Mouse (Mus musculus): ENCODE data around the gene Atp6v0b. TPM values are rescaled to one million over a fixed set of nuclear protein-coding genes. Genes with fewer than 3 reads are reported as not detected.

Atp6v0b gene
- polyA plus RNA-seq, 1 experiment from 2014 or later: 305 TPM

- no peaks in the 10 kb centered on the region for H3K9me3 ChIP-seq (ENCODE audit: low read length)
- no peak overlapping the region for H3K9ac ChIP-seq (replicated peaks; ENCODE audit: low read length)
- no peaks in the 10 kb centered on the region for H3K27me3 ChIP-seq (ENCODE audit: insufficient read depth, low read length)
- peaks cover 21% of the 10 kb centered on the region for H3K4me1 ChIP-seq (ENCODE audit: insufficient read depth, low read length)
- no peak overlapping the region for H3K4me3 ChIP-seq (ENCODE audit: low read length)
- ATAC-seq (ENCODE audit: low FRiP score, low TSS enrichment): no peak
- peak overlapping the region; percentile 28; the same call in 1 of the 2 replicates for H3K4me2 ChIP-seq (replicated peaks; ENCODE audit: low read depth, low read length)
- H3K27ac ChIP-seq (ENCODE audit: low read length): no peak overlapping the region
- H3K36me3 ChIP-seq (ENCODE audit: insufficient read depth, low read length): no peaks in the 10 kb centered on the region
- WGBS: 15% methylated on average over 24 of the region's 24 CpGs
Measured at GRCm38 (mm10) chr4:117867823-117868222, 19.3 kb downstream of the Atp6v0b start.

GRCm38 (mm10) chr4:117867000-117867399 lies 20.1 kb downstream of the Atp6v0b start:
- Histone ChIP-seq H3K4me3 (ENCODE audit: low read length) (no peak overlapping the region), H3K9me3 (ENCODE audit: low read length) (no peaks in the 10 kb centered on the region), H3K4me2 (replicated peaks; ENCODE audit: low read depth, low read length) (no peak overlapping the region), H3K27me3 (ENCODE audit: insufficient read depth, low read length) (no peaks in the 10 kb centered on the region), H3K4me1 (ENCODE audit: insufficient read depth, low read length) (peaks cover 13% of the 10 kb centered on the region), H3K27ac (ENCODE audit: low read length) (no peak overlapping the region), H3K36me3 (ENCODE audit: insufficient read depth, low read length) (no peaks in the 10 kb centered on the region), H3K9ac (replicated peaks; ENCODE audit: low read length) (no peak overlapping the region)
- ATAC-seq (ENCODE audit: low FRiP score, low TSS enrichment): no peak
- 66% methylated on average over 6 of the region's 6 CpGs for WGBS

- Histone ChIP-seq H3K36me3 (ENCODE audit: insufficient read depth, low read length) (no peaks in the 10 kb centered on the region), H3K4me3 (ENCODE audit: low read length) (no peak overlapping the region), H3K9me3 (ENCODE audit: low read length) (no peaks in the 10 kb centered on the region), H3K27ac (ENCODE audit: low read length) (peak overlapping the region; percentile 81), H3K9ac (replicated peaks; ENCODE audit: low read length) (peak overlapping the region; percentile 12; the same call in 1 of the 2 replicates), H3K4me2 (replicated peaks; ENCODE audit: low read depth, low read length) (no peak overlapping the region), H3K27me3 (ENCODE audit: insufficient read depth, low read length) (no peaks in the 10 kb centered on the region), H3K4me1 (ENCODE audit: insufficient read depth, low read length) (peaks cover 11% of the 10 kb centered on the region)
- WGBS: 25% methylated on average over 9 of the region's 9 CpGs
- ATAC-seq (ENCODE audit: low FRiP score, low TSS enrichment): peak; percentile 81
Measured at GRCm38 (mm10) chr4:117866083-117866482, 21.1 kb downstream of the Atp6v0b start.

- Histone ChIP-seq H3K36me3 (ENCODE audit: insufficient read depth, low read length) (no peaks in the 10 kb centered on the region), H3K27me3 (ENCODE audit: insufficient read depth, low read length) (no peaks in the 10 kb centered on the region), H3K4me1 (ENCODE audit: insufficient read depth, low read length) (peaks cover 11% of the 10 kb centered on the region), H3K9ac (replicated peaks; ENCODE audit: low read length) (no peak overlapping the region), H3K27ac (ENCODE audit: low read length) (no peak overlapping the region), H3K9me3 (ENCODE audit: low read length) (no peaks in the 10 kb centered on the region), H3K4me3 (ENCODE audit: low read length) (no peak overlapping the region), H3K4me2 (replicated peaks; ENCODE audit: low read depth, low read length) (no peak overlapping the region)
- WGBS: 54% methylated on average over 4 of the region's 4 CpGs
- no peak for ATAC-seq (ENCODE audit: low FRiP score, low TSS enrichment)
Measured at GRCm38 (mm10) chr4:117862823-117863222, 24.3 kb downstream of the Atp6v0b start.

GRCm38 (mm10) chr4:117860570-117860969 lies 26.6 kb downstream of the Atp6v0b start:
- ATAC-seq (ENCODE audit: low FRiP score, low TSS enrichment): no peak
- H3K9me3 ChIP-seq (ENCODE audit: low read length): no peaks in the 10 kb centered on the region
- H3K9ac ChIP-seq (replicated peaks; ENCODE audit: low read length): no peak overlapping the region
- H3K27me3 ChIP-seq (ENCODE audit: insufficient read depth, low read length): no peaks in the 10 kb centered on the region
- no peak overlapping the region for H3K4me2 ChIP-seq (replicated peaks; ENCODE audit: low read depth, low read length)
- WGBS: 79% methylated on average over 9 of the region's 9 CpGs
- no peak overlapping the region for H3K4me3 ChIP-seq (ENCODE audit: low read length)
- H3K36me3 ChIP-seq (ENCODE audit: insufficient read depth, low read length): peaks cover 8% of the 10 kb centered on the region
- no peak overlapping the region for H3K27ac ChIP-seq (ENCODE audit: low read length)
- peaks cover 3% of the 10 kb centered on the region for H3K4me1 ChIP-seq (ENCODE audit: insufficient read depth, low read length)

- Histone ChIP-seq H3K4me2 (replicated peaks; ENCODE audit: low read depth, low read length) (no peak overlapping the region), H3K4me3 (ENCODE audit: low read length) (no peak overlapping the region), H3K27me3 (ENCODE audit: insufficient read depth, low read length) (no peaks in the 10 kb centered on the region), H3K36me3 (ENCODE audit: insufficient read depth, low read length) (peaks cover 8% of the 10 kb centered on the region), H3K4me1 (ENCODE audit: insufficient read depth, low read length) (no peaks in the 10 kb centered on the region), H3K9me3 (ENCODE audit: low read length) (no peaks in the 10 kb centered on the region), H3K9ac (replicated peaks; ENCODE audit: low read length) (no peak overlapping the region), H3K27ac (ENCODE audit: low read length) (no peak overlapping the region)
- 84% methylated on average over 3 of the region's 3 CpGs for WGBS
- ATAC-seq (ENCODE audit: low FRiP score, low TSS enrichment): peak; percentile 67; the same call in 1 of the 2 replicates
Measured at GRCm38 (mm10) chr4:117858794-117859193, 28.3 kb downstream of the Atp6v0b start.

- Histone ChIP-seq H3K4me1 (ENCODE audit: insufficient read depth, low read length) (no peaks in the 10 kb centered on the region), H3K4me2 (replicated peaks; ENCODE audit: low read depth, low read length) (no peak overlapping the region), H3K9me3 (ENCODE audit: low read length) (no peaks in the 10 kb centered on the region), H3K9ac (replicated peaks; ENCODE audit: low read length) (no peak overlapping the region), H3K4me3 (ENCODE audit: low read length) (no peak overlapping the region), H3K36me3 (ENCODE audit: insufficient read depth, low read length) (peaks cover 8% of the 10 kb centered on the region), H3K27me3 (ENCODE audit: insufficient read depth, low read length) (no peaks in the 10 kb centered on the region), H3K27ac (ENCODE audit: low read length) (no peak overlapping the region)
- ATAC-seq (ENCODE audit: low FRiP score, low TSS enrichment): no peak
- WGBS: 80% methylated on average over 9 of the region's 9 CpGs
Measured at GRCm38 (mm10) chr4:117855146-117855545, 32.0 kb downstream of the Atp6v0b start.

- no peak for ATAC-seq (ENCODE audit: low FRiP score, low TSS enrichment)
- no peaks in the 10 kb centered on the region for H3K4me1 ChIP-seq (ENCODE audit: insufficient read depth, low read length)
- no peak overlapping the region for H3K9ac ChIP-seq (replicated peaks; ENCODE audit: low read length)
- no peaks in the 10 kb centered on the region for H3K27me3 ChIP-seq (ENCODE audit: insufficient read depth, low read length)
- H3K27ac ChIP-seq (ENCODE audit: low read length): no peak overlapping the region
- WGBS: 82% methylated on average over 10 of the region's 10 CpGs
- no peaks in the 10 kb centered on the region for H3K9me3 ChIP-seq (ENCODE audit: low read length)
- no peak overlapping the region for H3K4me3 ChIP-seq (ENCODE audit: low read length)
- H3K36me3 ChIP-seq (ENCODE audit: insufficient read depth, low read length): peaks cover 8% of the 10 kb centered on the region
- no peak overlapping the region for H3K4me2 ChIP-seq (replicated peaks; ENCODE audit: low read depth, low read length)
Measured at GRCm38 (mm10) chr4:117852152-117852868, 34.8 kb downstream of the Atp6v0b start.

- 0 out of 2 replicates have a peak, but pooled peaks cover 5% of the 10 kb centered on the region for H3K36me3 ChIP-seq (ENCODE audit: insufficient read depth, low read length)
- no peaks in the 10 kb centered on the region for H3K27me3 ChIP-seq (ENCODE audit: insufficient read depth, low read length)
- no peak overlapping the region for H3K27ac ChIP-seq (ENCODE audit: low read length)
- no peak overlapping the region for H3K9ac ChIP-seq (replicated peaks; ENCODE audit: low read length)
- WGBS: 68% methylated on average over 7 of the region's 7 CpGs
- no peaks in the 10 kb centered on the region for H3K4me1 ChIP-seq (ENCODE audit: insufficient read depth, low read length)
- H3K9me3 ChIP-seq (ENCODE audit: low read length): no peaks in the 10 kb centered on the region
- H3K4me3 ChIP-seq (ENCODE audit: low read length): no peak overlapping the region
- ATAC-seq (ENCODE audit: low FRiP score, low TSS enrichment): peak; percentile 36; the same call in 1 of the 2 replicates
- H3K4me2 ChIP-seq (replicated peaks; ENCODE audit: low read depth, low read length): no peak overlapping the region
Measured at GRCm38 (mm10) chr4:117850871-117851270, 36.3 kb downstream of the Atp6v0b start.

- ATAC-seq (ENCODE audit: low FRiP score, low TSS enrichment): no peak
- H3K4me3 ChIP-seq (ENCODE audit: low read length): no peak overlapping the region
- no peaks in the 10 kb centered on the region for H3K4me1 ChIP-seq (ENCODE audit: insufficient read depth, low read length)
- no peaks in the 10 kb centered on the region for H3K27me3 ChIP-seq (ENCODE audit: insufficient read depth, low read length)
- H3K9me3 ChIP-seq (ENCODE audit: low read length): no peaks in the 10 kb centered on the region
- 76% methylated on average over 7 of the region's 7 CpGs for WGBS
- H3K27ac ChIP-seq (ENCODE audit: low read length): no peak overlapping the region
- H3K36me3 ChIP-seq (ENCODE audit: insufficient read depth, low read length): 0 out of 2 replicates have a peak, but pooled peaks cover 7% of the 10 kb centered on the region
- no peak overlapping the region for H3K4me2 ChIP-seq (replicated peaks; ENCODE audit: low read depth, low read length)
- no peak overlapping the region for H3K9ac ChIP-seq (replicated peaks; ENCODE audit: low read length)
Measured at GRCm38 (mm10) chr4:117850176-117850575, 37.0 kb downstream of the Atp6v0b start.

Measured in kidney, embryonic 16.5 days (tissue).